Mouse (Mus musculus): Measurements from ENCODE around the gene Rbm15b.

- TF ChIP-seq CTCF (IDR thresholded peaks at IDR 0.05; ENCODE audit: low read depth, low read length) (no peak), GATA1 (IDR thresholded peaks at IDR 0.05; ENCODE audit: borderline replicate concordance, low read length) (no peak), POLR2AphosphoS5 (IDR thresholded peaks at IDR 0.05; ENCODE audit: insufficient replicate concordance, low read depth, low read length) (no peak), TAL1 (conservative IDR thresholded peaks at IDR 0.05; ENCODE audit: low read depth, low read length) (no peak), GATA2 (IDR thresholded peaks at IDR 0.05; ENCODE audit: borderline replicate concordance, low read depth, low read length) (no peak)
Measured at GRCm38 (mm10) chr9:106874216-106874615, 13.0 kb downstream of the Rbm15b start.

All from G1E (cell line).